Mouse (Mus musculus) megakaryocyte progenitor cell, adult 5-6 weeks (primary cell): ENCODE data around the gene Ddah2. TPM values are rescaled to one million over a fixed set of nuclear protein-coding genes. Genes with fewer than 3 reads are reported as not detected.

ENCODE experiments used
- ATAC-seq: replicated peaks from 2 replicates; pipeline ENCODE4 v1.8.0; 2016; ENCODE audit warnings: mild to moderate bottlenecking, moderate TSS enrichment, inconsistent platforms; ENCODE audit not compliant: poor library complexity
- total RNA-seq, 2 experiments: library from RNA; stranded (forward) in 1 of 2; stranded (reverse) in 1 of 2; fragments of 157-497, 149-512 nt in 1 of 2; fragments of 200-1000 nt in 1 of 2; gene quantifications; 2 replicates each; pipeline versions ENCODE4 v1.2.3 to v1.2.4; 2015 to 2017

Gene Ddah2
- total RNA-seq, 2 experiments from 2014 or later, result 2.6 to 3.5 TPM

GRCm38 (mm10) chr17:35076507-35077176 is 17.8 kb downstream of the Ddah2 start, which contains the start of gene Ly6g6e:
Gene Ly6g6e, plus strand, starts transcription at chr17:35076902.
- no peak for ATAC-seq

GRCm38 (mm10) chr17:35077285-35077684 is 18.4 kb downstream of the Ddah2 start:
- no peak for ATAC-seq

- ATAC-seq, result peak; percentile 35; the same call in 1 of the 2 replicates
Measured at GRCm38 (mm10) chr17:35077786-35078233, 19.0 kb downstream of the Ddah2 start, which contains the start of gene Ly6g6d. Gene Ly6g6d, minus strand, starts transcription at chr17:35078065.

DNA sequence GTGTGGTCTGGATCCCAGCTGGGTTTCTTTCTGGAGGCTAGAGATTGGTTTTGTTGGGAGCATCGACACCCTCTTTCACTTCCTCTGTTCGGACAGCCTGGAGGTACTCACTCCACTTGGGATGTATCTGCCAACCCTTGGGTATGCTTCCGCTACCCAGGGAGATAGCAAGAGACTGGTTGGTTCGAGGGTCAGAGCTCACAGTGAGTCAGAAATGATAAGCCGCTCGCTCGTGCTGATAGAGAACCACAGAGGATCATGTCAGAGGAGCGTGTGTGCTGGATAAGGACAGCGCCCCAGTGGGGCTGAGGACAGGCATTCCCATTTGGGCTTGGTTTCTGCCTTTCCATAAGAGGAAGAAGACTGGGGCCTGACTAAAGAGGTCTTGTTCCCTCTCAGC is 20.9 kb downstream of the Ddah2 start:
- peak; percentile 91 for ATAC-seq

DNA sequence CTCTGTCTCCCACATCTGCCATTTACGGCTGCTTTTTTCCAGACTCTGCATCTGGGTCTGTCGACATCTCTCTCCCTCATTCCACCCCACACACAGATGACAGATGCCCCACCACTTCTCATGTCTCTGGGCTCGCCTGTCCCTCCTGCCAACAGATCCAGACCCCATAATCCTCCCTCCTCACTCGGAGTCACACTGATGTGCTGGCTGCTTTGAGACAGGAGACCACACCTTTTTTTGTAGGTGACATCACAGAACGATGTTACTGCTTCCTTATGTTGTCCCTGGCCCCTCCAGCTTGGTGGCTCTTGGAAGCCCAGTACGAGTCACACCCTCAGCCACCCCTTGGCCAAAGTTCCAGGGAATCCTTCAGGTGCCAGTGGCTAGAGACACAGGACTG is 21.4 kb downstream of the Ddah2 start:
- ATAC-seq, result peak; percentile 10

DNA sequence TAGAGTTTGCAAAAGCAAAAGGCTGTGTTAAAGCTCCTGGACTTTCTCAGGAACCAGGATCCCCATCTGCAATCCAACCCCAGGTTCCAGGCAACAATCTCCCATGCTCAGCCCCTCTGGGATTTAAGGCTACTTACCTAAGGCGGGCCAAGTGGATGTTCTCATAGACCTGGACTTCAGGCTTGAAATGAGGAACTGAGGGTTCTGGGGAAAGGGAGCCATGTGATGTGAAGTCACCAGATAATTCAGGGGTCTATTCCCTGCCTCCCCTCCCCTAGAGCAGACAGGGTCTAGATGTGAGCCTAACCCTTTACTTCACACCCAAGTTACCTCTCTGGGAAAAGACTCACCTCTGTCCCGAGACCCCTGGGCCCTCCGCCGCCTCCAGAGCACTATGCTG is 21.9 kb downstream of the Ddah2 start:
- no peak for ATAC-seq

DNA sequence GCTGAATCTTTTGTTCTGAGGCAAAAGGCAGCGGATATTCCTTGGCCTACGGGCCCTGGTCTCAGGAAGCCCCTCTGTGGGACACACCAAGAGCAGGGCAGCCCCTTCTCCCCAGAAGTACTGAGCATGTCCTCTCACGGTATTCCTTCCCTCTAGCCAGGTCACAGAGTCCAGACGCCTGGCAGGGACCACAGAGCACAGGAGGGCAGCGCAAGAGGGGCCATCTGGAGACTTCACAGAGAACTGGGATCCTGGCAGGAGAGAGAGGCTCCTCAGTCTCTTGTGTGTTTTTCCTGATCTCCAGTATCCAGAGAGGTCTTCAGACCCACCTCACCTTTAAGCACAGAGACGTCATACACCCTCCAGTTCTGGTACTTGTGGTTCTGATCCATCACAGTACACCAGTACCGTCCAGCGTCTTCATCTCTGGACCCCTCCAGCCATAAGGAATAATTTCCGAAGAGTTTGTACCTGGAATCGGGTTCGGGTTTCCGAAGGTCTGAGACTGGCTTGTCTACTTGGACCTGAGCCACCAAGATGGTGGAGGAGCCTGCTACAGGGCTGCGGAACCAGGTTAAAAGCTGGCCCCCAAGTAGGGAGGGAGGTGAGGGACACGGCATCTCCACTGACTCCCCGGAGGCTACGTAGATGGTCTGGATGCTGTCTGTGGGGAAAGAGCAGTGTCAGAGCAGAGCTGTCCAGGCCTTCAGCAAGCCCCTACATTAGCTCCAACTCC is 24.2 kb downstream of the Ddah2 start:
- ATAC-seq, result no peak

- no peak for ATAC-seq
Measured at GRCm38 (mm10) chr17:35083929-35084497, 25.2 kb downstream of the Ddah2 start.

GRCm38 (mm10) chr17:35085208-35085865 is 26.5 kb downstream of the Ddah2 start, which contains the start of gene Ly6g6f:
Gene Ly6g6f, minus strand, starts transcription at chr17:35085610.
- ATAC-seq, result no peak

- ATAC-seq, result no peak
Measured at GRCm38 (mm10) chr17:35088151-35088550, 29.3 kb downstream of the Ddah2 start.

GRCm38 (mm10) chr17:35088825-35089644 is 30.2 kb downstream of the Ddah2 start, which contains the start of gene Abhd16a:
Gene Abhd16a, plus strand, starts transcription at chr17:35089263.
- peak; percentile 93 for ATAC-seq

GRCm38 (mm10) chr17:35090166-35090932 is 31.5 kb downstream of the Ddah2 start:
- peak; percentile 69 for ATAC-seq

- ATAC-seq, result no peak
Measured at GRCm38 (mm10) chr17:35092403-35093198, 33.8 kb downstream of the Ddah2 start.

DNA sequence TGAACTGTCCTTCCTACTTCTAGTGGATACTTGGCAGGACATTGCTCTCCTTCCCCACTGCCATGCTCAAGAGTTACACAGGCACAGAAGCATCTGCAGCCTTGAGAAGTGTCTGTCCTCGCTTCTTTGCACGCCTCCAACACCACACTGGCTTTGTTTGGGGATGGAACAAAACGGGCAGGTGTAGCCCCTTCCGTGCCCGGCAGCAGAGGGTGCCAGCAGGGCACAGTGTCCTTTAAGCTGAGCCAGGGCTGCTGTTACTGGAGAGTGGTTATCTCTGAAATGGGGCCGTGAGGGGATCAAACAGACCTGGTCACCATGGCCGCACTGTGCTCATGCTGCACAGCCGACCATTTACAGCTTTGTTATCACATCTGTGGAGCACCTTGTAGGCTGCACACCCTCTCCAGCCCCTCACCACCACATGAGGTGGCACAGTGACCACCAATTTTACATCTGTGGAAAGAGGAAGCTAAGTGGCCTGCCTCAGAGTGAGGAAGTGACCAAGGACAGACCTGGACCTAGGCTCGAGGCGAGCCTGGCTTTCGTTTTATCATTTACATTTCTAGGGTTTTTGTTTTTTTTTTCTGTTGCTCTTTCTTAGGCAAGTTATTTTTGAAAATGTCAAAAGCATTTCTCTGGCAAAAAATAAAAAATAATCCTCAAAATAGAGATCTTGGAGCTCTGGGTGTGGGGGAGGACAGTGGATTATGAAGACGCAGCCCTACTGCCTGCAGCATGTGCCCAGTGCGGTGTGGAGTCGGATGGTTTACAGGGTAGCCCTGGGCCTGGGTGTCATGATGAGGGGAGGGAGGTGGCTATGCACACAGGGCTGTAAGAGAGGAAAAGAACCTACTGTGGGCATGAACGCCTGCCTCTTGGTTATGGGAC is 35.9 kb downstream of the Ddah2 start:
- no peak for ATAC-seq

DNA sequence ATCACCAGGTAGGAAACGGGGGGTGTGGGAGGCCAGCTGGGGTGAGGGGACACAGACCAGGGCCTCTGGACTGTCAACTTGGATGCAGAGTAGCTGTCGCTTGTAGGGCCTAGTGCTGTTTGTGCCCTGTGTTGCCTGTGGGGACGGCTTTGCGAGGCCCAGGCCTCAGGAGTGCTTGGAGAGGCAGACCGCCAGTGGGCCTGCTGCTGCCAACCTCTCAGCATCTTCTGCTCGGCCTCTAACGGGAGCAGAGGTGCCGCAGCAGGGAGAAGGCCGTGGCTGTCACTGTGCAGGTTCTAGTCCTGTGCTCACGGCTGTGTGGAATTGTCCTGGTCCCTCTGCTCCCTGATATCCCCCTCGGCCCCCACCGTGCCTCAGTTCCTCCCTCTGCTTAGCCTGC is 37.8 kb downstream of the Ddah2 start:
- no peak for ATAC-seq

- ATAC-seq, result no peak
Measured at GRCm38 (mm10) chr17:35097164-35097655, 38.4 kb downstream of the Ddah2 start.

GRCm38 (mm10) chr17:35100196-35100765 is 41.4 kb downstream of the Ddah2 start:
- ATAC-seq, result no peak
